Mouse (Mus musculus): ENCODE measurements at regions not wholly inside any gene's neighbourhood (a gene's known extent, or its start where the extent isn't known, plus 50 kb on each side); places are given as distances from the start of the nearest gene placed in this dataset.

GRCm38 (mm10) chr5:39557376-39558001, 197.8 kb downstream of the Hs3st1 start:
- no peak for DNase-seq (ENCODE audit: low read depth)

DNA sequence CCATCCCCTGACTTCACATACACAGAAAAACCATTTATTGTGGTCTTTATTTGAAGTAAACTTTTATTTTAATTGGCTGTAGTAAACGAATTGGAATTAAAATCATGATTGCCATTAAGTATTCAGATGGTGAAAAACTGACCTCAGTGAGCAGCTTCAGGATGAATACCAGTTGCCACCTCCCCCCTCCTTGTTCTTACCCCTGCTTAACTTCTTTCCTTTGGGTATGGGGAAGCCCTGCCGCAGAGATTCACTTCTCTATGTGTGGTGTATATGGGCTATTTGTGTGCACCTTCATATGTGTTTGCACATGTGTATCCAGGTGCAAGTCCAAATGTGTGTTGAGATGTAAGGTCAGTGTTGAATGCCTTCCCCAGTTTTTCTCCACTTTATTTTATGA, 218.2 kb downstream of the Hs3st1 start:
- no peak for DNase-seq (ENCODE audit: low read depth)

GRCm38 (mm10) chr5:39536351-39536750, 218.9 kb downstream of the Hs3st1 start:
- no peak for DNase-seq (ENCODE audit: low read depth)

- DNase-seq (ENCODE audit: low read depth): no peak
Measured at GRCm38 (mm10) chr5:39510246-39510645, 245.0 kb downstream of the Hs3st1 start.

DNA sequence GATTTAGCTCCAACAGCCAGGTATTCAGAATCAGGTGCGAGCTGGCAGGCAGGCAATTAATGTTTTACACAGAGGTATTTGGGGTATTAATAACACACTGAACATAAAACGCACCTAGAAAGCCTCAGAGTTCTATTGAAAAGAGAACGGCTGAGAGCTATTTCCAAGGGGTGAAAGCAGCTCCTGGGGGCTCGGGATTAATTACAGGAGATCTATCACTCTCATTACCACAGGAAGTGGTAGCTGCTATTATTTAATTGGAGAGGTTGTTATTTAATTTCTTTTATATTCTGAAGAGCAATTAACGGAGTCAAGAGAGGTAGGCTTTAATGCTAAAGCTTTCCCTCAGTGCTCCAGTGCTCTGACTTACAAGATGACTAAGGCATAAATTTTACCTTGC, 272.5 kb downstream of the Hs3st1 start:
- DNase-seq (ENCODE audit: low read depth): no peak

- no peak for DNase-seq (ENCODE audit: low read depth)
Measured at GRCm38 (mm10) chr5:39458116-39458525, 297.2 kb downstream of the Hs3st1 start.

DNA sequence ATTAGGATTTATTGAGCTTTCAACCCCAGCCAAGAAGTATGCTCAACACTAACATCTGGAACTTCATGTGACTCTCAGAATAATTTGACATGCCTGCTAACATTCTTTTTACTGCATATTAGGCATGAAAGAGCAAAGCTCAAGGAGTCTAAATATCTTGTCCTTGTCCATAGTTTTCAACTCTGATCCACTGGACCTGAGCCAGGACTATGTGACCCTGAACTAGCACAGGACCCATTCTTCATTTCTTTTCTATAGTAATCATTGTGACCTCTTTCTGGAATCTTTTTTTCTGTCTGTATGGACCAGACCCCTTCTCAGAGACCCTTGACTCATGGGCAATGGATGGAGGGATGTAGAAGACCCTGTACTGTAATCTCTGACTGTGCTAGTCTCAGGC, 301.6 kb downstream of the Hs3st1 start:
- DNase-seq (ENCODE audit: low read depth): no peak

GRCm38 (mm10) chr5:39440817-39441216, 314.5 kb downstream of the Hs3st1 start:
- no peak for DNase-seq (ENCODE audit: low read depth)

- no peak for DNase-seq (ENCODE audit: low read depth)
Measured at GRCm38 (mm10) chr5:39437463-39438201, 317.6 kb downstream of the Hs3st1 start.

GRCm38 (mm10) chr5:39426053-39426452, 329.2 kb downstream of the Hs3st1 start:
- no peak for DNase-seq (ENCODE audit: low read depth)

DNA sequence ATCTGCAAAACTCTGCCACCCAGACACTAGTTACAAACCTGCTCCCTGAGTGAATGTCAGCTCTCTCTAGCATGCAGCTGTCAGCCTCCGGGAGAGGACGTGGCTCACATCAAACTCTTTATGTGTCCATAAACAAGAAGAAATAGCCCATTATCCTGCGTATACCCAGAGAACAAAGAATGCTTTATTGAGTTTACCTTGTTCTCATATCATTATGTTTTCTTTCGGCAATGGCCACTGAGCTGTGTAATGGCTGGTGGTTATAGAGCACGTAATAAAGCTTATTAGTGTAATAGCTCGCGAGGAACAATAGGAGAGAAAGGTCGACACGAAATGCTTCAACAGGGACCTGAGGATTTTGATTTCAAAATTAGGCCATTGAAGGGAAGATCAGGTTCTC, 331.6 kb downstream of the Hs3st1 start:
- no peak for DNase-seq (ENCODE audit: low read depth)

DNA sequence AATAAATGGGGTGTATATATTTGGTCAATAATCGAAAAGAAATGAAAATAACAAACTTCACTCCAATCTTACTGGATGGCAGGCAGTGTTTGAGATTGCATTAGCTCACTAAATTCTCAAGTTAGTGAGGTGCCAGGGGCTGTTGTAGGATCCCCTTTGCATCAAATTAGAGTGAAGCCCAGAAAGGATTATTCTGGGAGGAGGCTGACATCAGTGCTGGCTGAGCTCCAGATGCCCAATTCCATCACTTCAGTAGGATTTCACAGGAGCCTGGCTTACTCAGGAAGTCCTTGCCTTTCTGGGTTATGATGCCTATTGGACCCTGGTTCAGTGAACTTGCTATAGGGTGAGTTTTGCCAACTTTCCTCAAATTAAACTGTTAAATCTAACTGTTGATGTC, 336.5 kb downstream of the Hs3st1 start:
- DNase-seq (ENCODE audit: low read depth): no peak

DNA sequence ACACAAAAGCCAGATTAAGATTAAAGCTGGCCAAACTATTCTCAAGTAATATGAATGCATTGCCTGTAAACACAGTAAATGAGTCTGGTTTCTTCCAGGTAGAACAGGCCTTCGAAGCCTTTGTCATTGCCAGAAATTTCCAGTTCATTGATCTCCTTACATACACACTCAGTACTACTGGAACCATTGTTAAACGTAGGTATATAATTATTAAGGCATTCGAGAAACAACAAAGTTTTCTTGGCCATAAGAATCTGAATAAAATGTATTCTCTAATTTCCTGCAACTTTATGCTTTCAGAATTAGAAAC, 337.5 kb downstream of the Hs3st1 start:
- DNase-seq (ENCODE audit: low read depth): no peak

GRCm38 (mm10) chr5:39417121-39417844, 338.0 kb downstream of the Hs3st1 start:
- DNase-seq (ENCODE audit: low read depth): no peak

GRCm38 (mm10) chr5:39416597-39417023, 338.7 kb downstream of the Hs3st1 start:
- no peak for DNase-seq (ENCODE audit: low read depth)

DNA sequence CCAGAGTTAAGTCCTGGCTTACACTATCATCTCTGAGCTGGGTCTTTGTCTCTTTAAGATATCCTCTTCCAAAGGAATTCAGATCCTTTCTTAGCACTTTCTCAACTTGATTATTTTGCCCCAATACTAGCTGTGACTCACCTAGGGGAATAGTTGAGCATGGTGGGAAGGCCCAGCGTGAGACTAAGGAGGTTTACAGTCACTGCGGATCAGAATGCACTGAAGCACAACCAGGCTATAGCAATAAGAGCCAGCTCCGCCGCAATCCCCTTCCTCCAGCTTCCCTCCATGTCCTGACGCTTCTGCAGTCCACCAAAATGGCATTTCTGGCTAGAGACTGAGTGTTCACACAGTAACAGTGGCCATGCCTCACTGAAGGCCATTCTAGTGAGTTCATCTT, 342.5 kb downstream of the Hs3st1 start:
- no peak for DNase-seq (ENCODE audit: low read depth)

- DNase-seq (ENCODE audit: low read depth): no peak
Measured at GRCm38 (mm10) chr5:39390391-39390987, 364.8 kb downstream of the Hs3st1 start.

DNA sequence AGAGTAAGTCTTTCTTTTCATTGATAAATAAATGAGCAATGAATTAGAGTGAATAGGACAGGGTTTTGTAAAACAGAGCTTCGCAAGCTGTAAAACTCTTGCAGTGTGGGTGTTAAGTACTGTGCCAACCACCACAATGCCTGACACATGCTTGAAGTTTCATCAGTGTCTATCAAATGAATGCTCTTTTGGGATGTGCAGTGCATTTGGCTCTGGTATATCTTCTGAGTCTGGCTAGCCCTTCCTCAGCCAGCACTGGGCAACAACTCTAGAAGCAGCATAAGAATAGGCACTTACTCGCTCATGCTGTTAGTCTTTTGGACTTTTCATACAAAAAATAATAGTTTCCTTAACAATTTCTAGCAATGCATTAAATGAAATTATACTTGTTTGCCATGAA, 370.9 kb downstream of the Hs3st1 start:
- DNase-seq (ENCODE audit: low read depth): no peak

DNA sequence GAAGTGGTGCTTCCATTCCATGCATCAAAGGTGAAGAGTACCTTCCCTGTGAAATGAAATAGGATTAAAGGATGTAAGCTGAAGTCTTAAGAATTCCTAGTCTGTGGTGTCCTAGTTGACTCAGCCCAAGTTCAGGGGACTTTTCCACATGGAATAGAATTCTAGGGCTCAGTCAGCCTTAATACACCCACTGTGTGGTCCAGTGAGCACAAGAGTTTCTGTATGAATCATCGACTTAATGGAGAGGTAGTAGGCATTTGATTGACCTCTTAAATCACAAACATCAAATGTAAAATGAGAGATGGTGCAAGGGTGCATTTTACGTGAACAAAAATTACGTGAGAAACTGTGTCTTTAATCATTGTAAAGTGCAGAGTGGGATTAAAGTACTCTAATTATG, 381.1 kb downstream of the Hs3st1 start:
- DNase-seq (ENCODE audit: low read depth): no peak

- no peak for DNase-seq (ENCODE audit: low read depth)
Measured at GRCm38 (mm10) chr5:39348680-39349079, 406.6 kb downstream of the Hs3st1 start.

DNA sequence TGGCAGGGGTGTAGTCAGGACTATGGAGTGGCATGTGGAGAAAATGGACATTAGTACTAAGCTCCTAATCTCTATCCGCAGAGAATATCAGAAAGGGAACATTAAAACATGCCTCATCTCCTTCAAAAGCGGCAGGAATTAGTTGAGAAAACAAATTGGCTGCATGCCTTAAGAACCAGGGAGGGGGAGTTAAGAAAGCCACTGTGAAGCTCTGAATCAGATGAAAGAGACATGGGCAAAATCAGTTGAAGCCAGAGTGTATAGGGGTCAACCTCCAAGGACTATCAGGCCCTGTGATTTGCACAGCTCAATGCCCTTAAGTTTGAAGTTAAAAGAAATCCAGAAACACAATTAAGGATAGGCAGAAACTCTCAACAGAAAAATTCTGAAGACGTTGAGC, 408.3 kb downstream of the Hs3st1 start:
- DNase-seq (ENCODE audit: low read depth): no peak

DNA sequence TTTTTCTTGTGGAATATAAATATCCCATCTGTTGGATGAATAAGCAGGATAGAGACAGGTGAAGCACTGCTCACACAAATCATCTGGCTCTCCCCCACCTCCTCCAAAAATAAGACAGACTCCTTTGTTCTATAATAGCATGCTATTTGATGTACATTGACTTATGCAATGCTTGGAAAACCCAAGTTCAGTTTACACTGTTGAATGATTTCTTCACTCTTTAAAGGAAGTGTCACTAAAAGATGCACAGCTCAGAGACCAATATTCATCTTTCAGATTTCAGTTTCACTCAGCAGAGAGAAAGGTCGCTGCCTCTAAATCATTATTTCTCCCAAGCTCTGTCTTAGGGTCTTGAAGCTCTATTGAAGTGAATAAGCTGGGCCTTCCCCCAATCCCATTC, 417.4 kb downstream of the Hs3st1 start:
- no peak for DNase-seq (ENCODE audit: low read depth)

DNA sequence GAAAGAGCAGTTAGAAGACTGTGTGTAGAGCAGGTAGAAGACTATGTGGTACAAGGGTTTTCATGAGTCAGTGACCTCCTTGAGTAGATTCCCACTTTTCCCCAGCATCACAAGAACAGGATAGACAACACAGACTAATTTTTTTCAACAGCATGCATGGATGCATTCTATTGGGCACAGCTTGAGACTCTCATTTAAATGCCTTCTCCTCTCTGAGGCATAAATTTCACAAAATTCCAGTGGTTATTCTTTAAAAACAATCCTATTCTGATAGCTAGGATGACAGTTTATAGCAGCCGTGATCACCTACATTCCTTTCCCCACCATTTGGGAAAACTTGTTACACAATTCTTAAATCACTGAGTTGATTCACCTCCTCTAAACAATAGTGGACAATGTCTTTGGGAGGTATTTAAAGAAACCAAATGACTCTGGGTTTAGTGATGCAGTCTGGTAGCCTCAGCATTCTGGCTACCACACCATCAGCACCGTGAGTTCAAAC, 418.7 kb downstream of the Hs3st1 start:
- no peak for DNase-seq (ENCODE audit: low read depth)

Measured in c-Kit-positive CD71-negative TER-119-negative erythroid progenitor cells, embryonic 14.5 days (primary cell).